Mouse (Mus musculus) forebrain, embryonic 15.5 days (tissue): ENCODE data around the gene Hoxb1. TPM values are rescaled to one million over a fixed set of nuclear protein-coding genes. Genes with fewer than 3 reads are reported as not detected.
A peak's percentile ranks its signal among the peaks of the same experiment; 100 is the strongest.

Experiments
- ATAC-seq: fragments of 200-750 bp; cut with Nextera tagmentation; replicated peaks from 2 replicates; pipeline ENCODE4 v1.8.0; 2017; ENCODE audit warnings: mild to moderate bottlenecking, moderate TSS enrichment, moderate library complexity
- H3K27ac ChIP-seq: fragments of 300-500 bp; sonication (generic); replicated peaks from 2 replicates; pipeline ENCODE4 v1.5.1; 2015; ENCODE audit warnings: mild to moderate bottlenecking, inconsistent platforms
- H3K27me3 ChIP-seq: fragments of 300-500 bp; sonication (generic); 2 replicates; pipeline ENCODE4 v1.6.1; 2015; ENCODE audit warnings: inconsistent platforms
- H3K36me3 ChIP-seq: fragments of 300-500 bp; sonication (generic); 2 replicates; pipeline ENCODE4 v1.6.1; 2015; ENCODE audit warnings: mild to moderate bottlenecking, inconsistent platforms
- H3K4me1 ChIP-seq: fragments of 300-500 bp; sonication (generic); 2 replicates; pipeline ENCODE4 v1.6.1; 2015; ENCODE audit warnings: inconsistent platforms
- H3K4me2 ChIP-seq: fragments of 300-500 bp; sonication (generic); replicated peaks from 2 replicates; pipeline ENCODE4 v1.6.1; 2015; ENCODE audit warnings: mild to moderate bottlenecking, inconsistent platforms
- H3K4me3 ChIP-seq: fragments of 300-500 bp; sonication (generic); 2 replicates; pipeline ENCODE4 v1.5.1; 2015; ENCODE audit warnings: mild to moderate bottlenecking, inconsistent platforms
- H3K9ac ChIP-seq: fragments of 300-500 bp; sonication (generic); replicated peaks from 2 replicates; pipeline ENCODE4 v1.6.1; 2015; ENCODE audit warnings: mild to moderate bottlenecking, inconsistent platforms
- H3K9me3 ChIP-seq: fragments of 300-500 bp; sonication (generic); 2 replicates; pipeline ENCODE4 v1.6.1; 2016; ENCODE audit warnings: inconsistent platforms
- WGBS: fragments of 180-500 bp; shearing (Covaris S2); methylation state at CpG from one replicate; pipeline ENCODE4 v1.1.7; 2015; ENCODE audit warnings: mixed read lengths; 5-methylcytosine and 5-hydroxymethylcytosine counted together
- polyA plus RNA-seq: library from polyadenylated mRNA; unstranded; fragments of >200 nt; fragmentation: Nextera tagmentation; extraction: Ambion mirVana; gene quantifications from 2 replicates; pipeline ENCODE4 v1.2.1, GENCODE M21; 2015

The Hoxb1 gene
- polyA plus RNA-seq, 1 experiment from 2014 or later = not detected

- Histone ChIP-seq H3K36me3 (no peaks in the 10 kb centered on the region), H3K4me1 (no peaks in the 10 kb centered on the region), H3K4me3 (no peak overlapping the region), H3K4me2 (no peak overlapping the region), H3K9me3 (no peaks in the 10 kb centered on the region), H3K27me3 (peaks cover 98% of the 10 kb centered on the region), H3K27ac (no peak overlapping the region), H3K9ac (no peak overlapping the region)
- no peak for ATAC-seq
- 3% methylated on average over 6 of the region's 6 CpGs for WGBS
Measured at GRCm38 (mm10) chr11:96337026-96337425, 28.5 kb upstream of the Hoxb1 start.

DNA sequence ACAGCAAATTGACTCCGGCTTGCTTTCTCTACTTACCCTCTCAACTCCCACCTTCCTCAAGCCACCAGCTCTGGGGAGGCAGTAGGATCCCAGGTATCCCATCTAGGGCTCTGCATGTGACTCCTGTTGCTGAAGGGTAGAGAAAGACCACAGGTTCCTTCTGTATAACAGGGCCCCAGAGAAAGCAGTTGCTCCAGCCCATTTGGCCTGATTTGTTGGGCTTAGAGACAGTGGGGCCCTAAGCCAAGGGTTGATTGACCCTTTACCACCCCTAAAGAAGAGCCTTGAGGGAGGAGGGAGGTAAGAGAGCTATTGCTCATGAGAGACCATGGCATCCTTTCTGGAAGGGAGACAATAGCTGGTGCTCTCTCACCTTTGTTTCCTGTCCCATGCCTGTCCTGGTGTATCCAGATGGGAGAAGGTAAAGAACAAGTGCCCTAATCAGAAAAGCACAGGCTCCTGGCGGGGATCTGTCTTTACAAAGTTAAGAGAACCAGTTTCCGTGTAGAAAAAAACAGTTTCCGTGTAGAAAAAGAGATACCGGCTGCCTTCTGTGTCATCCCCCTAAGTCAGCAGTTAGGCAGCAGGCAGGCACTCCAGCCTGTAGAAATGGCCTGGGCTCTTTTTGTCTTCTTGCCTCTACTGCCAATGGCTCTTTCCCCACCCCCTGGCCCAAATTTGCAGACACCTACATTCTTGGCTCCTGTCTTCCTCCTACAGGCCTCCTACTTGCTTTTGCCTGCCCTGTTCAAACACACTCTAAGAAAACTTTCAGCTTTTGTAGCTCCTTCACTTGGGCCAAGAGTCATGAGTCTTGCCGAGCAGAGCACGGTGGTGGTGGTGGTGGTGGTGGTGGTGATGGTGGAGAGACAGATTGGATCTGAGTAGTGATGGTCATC lies 26.3 kb upstream of the Hoxb1 start:
- Histone ChIP-seq H3K9me3 (no peaks in the 10 kb centered on the region), H3K36me3 (no peaks in the 10 kb centered on the region), H3K4me1 (no peaks in the 10 kb centered on the region), H3K27ac (no peak overlapping the region), H3K27me3 (peaks cover 98% of the 10 kb centered on the region), H3K9ac (no peak overlapping the region), H3K4me3 (no peak overlapping the region), H3K4me2 (no peak overlapping the region)
- ATAC-seq = no peak
- WGBS = 8% methylated on average over 7 of the region's 7 CpGs

- no peak for ATAC-seq
- Histone ChIP-seq H3K4me3 (no peak overlapping the region), H3K27me3 (peaks cover 98% of the 10 kb centered on the region), H3K4me1 (peaks cover 7% of the 10 kb centered on the region), H3K27ac (no peak overlapping the region), H3K4me2 (no peak overlapping the region), H3K9me3 (no peaks in the 10 kb centered on the region), H3K9ac (no peak overlapping the region), H3K36me3 (no peaks in the 10 kb centered on the region)
- WGBS = under 1% methylated on average over 31 of the region's 36 CpGs
Measured at GRCm38 (mm10) chr11:96340698-96341365, 24.7 kb upstream of the Hoxb1 start.

- WGBS = under 1% methylated on average over 40 of the region's 40 CpGs
- Histone ChIP-seq H3K4me3 (no peak overlapping the region), H3K9ac (no peak overlapping the region), H3K9me3 (no peaks in the 10 kb centered on the region), H3K27ac (no peak overlapping the region), H3K27me3 (peaks cover 98% of the 10 kb centered on the region), H3K36me3 (no peaks in the 10 kb centered on the region), H3K4me2 (no peak overlapping the region), H3K4me1 (peaks cover 8% of the 10 kb centered on the region)
- no peak for ATAC-seq
Measured at GRCm38 (mm10) chr11:96341701-96342575, 23.6 kb upstream of the Hoxb1 start.

DNA sequence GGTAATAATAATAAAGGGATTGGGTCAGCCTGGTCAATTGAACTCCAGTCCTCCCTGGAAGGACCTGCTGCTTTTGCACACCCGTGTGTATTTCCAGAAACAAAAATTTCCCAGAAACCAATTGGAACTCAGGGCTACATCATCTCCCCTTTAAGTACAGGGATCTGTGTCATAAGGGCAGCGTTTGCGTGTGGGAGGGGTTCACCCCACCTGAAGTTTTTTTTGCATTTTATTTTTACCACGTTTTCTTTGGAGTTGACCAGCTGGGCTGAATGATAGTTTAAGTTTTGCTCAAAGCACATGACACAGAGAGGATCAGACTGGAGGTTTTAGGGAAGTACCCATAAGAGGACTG lies 23.0 kb upstream of the Hoxb1 start:
- Histone ChIP-seq H3K9me3 (no peaks in the 10 kb centered on the region), H3K27me3 (peaks cover 96% of the 10 kb centered on the region), H3K4me3 (no peak overlapping the region), H3K4me1 (peaks cover 8% of the 10 kb centered on the region), H3K9ac (no peak overlapping the region), H3K36me3 (no peaks in the 10 kb centered on the region), H3K27ac (no peak overlapping the region), H3K4me2 (no peak overlapping the region)
- no peak for ATAC-seq
- 0% methylated on average over 4 of the region's 4 CpGs for WGBS

GRCm38 (mm10) chr11:96343206-96343745 lies 22.3 kb upstream of the Hoxb1 start:
- H3K9ac ChIP-seq = no peak overlapping the region
- H3K4me3 ChIP-seq = no peak overlapping the region
- H3K4me1 ChIP-seq = peaks cover 8% of the 10 kb centered on the region
- ATAC-seq = no peak
- no peak overlapping the region for H3K27ac ChIP-seq
- no peaks in the 10 kb centered on the region for H3K9me3 ChIP-seq
- 4% methylated on average over 2 of the region's 2 CpGs for WGBS
- H3K27me3 ChIP-seq = peaks cover 95% of the 10 kb centered on the region
- H3K36me3 ChIP-seq = no peaks in the 10 kb centered on the region
- no peak overlapping the region for H3K4me2 ChIP-seq

- no peak overlapping the region for H3K4me2 ChIP-seq
- H3K36me3 ChIP-seq = no peaks in the 10 kb centered on the region
- H3K9me3 ChIP-seq = no peaks in the 10 kb centered on the region
- H3K9ac ChIP-seq = no peak overlapping the region
- under 1% methylated on average over 40 of the region's 40 CpGs for WGBS
- no peak overlapping the region for H3K4me3 ChIP-seq
- no peak for ATAC-seq
- H3K4me1 ChIP-seq = peaks cover 8% of the 10 kb centered on the region
- H3K27me3 ChIP-seq = peaks cover 94% of the 10 kb centered on the region
- no peak overlapping the region for H3K27ac ChIP-seq
Measured at GRCm38 (mm10) chr11:96344061-96344877, 21.3 kb upstream of the Hoxb1 start.

DNA sequence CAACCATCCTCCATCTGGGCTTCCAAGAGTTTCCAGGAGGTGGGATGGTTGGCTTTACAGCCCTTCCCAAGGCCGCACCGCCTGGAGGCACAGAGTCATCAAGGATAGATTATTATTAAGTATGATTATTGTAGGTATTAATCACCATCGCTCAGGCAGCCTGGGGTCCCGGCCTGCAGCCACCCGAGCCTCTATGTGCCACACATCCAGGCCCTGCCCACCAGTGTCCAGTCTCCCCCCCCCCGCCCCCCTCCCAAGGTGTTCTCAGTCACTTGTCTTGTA lies 20.7 kb upstream of the Hoxb1 start:
- no peak overlapping the region for H3K4me2 ChIP-seq
- no peaks in the 10 kb centered on the region for H3K9me3 ChIP-seq
- ATAC-seq = no peak
- H3K9ac ChIP-seq = no peak overlapping the region
- H3K36me3 ChIP-seq = no peaks in the 10 kb centered on the region
- peaks cover 8% of the 10 kb centered on the region for H3K4me1 ChIP-seq
- WGBS = 7% methylated on average over 6 of the region's 6 CpGs
- no peak overlapping the region for H3K4me3 ChIP-seq
- peaks cover 94% of the 10 kb centered on the region for H3K27me3 ChIP-seq
- no peak overlapping the region for H3K27ac ChIP-seq

DNA sequence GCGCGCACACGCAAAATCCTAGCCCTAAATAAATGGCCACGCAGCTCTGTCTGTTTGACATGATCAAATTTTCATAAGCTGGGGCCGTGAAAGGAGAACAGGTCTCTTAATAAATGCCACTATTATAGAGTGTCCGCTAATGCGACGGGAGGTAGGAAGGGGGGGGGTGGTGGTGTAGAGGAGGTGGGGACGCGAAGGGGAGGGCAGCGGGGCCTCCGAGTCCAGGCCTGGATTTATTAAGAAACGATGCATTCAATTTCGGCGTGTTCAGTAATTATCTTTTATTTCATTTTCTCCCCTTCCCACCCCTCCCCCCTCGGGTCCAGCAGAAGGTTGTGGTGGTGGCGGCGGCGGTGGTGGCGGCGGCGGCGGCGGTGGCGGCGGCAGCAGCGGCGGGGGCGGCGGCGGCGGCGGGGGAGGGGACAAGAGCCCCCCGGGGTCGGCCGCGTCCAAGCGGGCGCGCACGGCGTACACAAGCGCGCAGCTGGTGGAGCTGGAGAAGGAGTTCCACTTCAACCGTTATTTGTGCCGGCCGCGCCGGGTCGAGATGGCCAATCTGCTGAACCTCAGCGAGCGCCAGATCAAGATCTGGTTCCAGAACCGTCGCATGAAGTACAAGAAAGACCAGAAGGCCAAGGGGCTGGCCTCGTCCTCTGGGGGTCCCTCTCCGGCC lies 20.2 kb upstream of the Hoxb1 start:
- Histone ChIP-seq H3K27ac (no peak overlapping the region), H3K4me3 (0 out of 2 replicates have a peak overlapping the region, but pooled peaks have one; percentile 0), H3K36me3 (no peaks in the 10 kb centered on the region), H3K9me3 (no peaks in the 10 kb centered on the region), H3K4me1 (peaks cover 8% of the 10 kb centered on the region), H3K27me3 (peaks cover 93% of the 10 kb centered on the region), H3K4me2 (no peak overlapping the region), H3K9ac (no peak overlapping the region)
- under 1% methylated on average over 41 of the region's 56 CpGs for WGBS
- ATAC-seq = no peak

DNA sequence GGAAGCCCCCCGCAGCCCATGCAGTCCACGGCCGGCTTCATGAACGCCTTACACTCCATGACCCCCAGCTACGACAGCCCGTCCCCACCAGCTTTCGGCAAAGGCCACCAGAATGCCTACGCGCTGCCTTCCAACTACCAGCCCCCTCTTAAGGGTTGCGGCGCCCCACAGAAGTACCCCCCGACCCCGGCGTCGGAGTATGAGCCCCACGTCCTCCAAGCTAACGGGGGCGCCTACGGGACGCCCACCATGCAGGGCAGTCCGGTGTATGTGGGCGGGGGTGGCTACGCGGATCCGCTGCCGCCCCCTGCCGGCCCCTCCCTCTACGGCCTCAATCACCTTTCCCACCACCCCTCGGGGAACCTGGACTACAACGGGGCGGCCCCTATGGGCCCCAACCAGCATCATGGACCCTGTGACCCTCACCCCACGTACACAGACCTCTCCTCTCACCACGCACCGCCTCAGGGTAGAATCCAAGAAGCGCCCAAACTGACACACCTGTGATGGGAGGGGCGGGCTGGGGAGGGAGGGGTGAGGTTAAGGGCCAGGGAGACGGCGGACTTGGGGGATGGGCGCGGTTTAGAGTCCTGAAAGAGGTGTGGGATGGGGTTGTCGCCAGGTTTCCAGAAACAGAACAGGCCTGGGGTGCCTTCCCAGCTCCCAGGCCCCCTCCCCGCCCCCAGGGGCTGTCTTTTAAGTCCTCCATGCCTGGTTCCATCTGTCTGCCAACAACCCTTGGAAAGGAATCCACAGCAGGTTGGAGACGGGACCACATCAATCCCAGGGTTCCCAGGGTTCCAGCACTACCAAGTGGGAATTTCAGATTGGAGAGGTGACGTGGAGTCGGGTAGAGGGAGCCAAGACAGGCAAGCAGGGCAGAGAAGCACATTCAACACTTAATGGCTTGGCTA lies 19.4 kb upstream of the Hoxb1 start:
- peaks cover 8% of the 10 kb centered on the region for H3K4me1 ChIP-seq
- no peak overlapping the region for H3K4me2 ChIP-seq
- H3K9ac ChIP-seq = no peak overlapping the region
- H3K36me3 ChIP-seq = no peaks in the 10 kb centered on the region
- H3K4me3 ChIP-seq = no peak overlapping the region
- ATAC-seq = no peak
- H3K27me3 ChIP-seq = peaks cover 94% of the 10 kb centered on the region
- under 1% methylated on average over 45 of the region's 45 CpGs for WGBS
- no peak overlapping the region for H3K27ac ChIP-seq
- no peaks in the 10 kb centered on the region for H3K9me3 ChIP-seq
